In genomic region chr1:66957361-66957760, GRCm38 (mm10) we compare ENCODE assay signal across 25 mouse cellular contexts. TPM values are rescaled to one million over a fixed set of nuclear protein-coding genes. Genes with fewer than 3 reads are reported as not detected.
"Had no signal": no experiment of that assay in that cellular context is flagged by ENCODE, and none has a peak within 500 bp of the region (broad histone marks: within the 10 kb centered on the region; RNA-seq: fewer than 3 reads in every experiment).

No protein-coding gene starts in this region.

- H3K27ac ChIP-seq: lung, embryonic 15.5 days; macrophage; midbrain, embryonic 13.5 days; midbrain, embryonic 15.5 days; neural tube, embryonic 13.5 days; neural tube, embryonic 15.5 days; stomach, embryonic 15.5 days; stomach, postnatal 0 days had no signal

- H3K36me3 ChIP-seq: lung, embryonic 15.5 days; midbrain, embryonic 13.5 days; midbrain, embryonic 15.5 days; neural tube, embryonic 13.5 days; neural tube, embryonic 15.5 days; stomach, embryonic 15.5 days had no signal

- H3K4me3 ChIP-seq: lung, embryonic 15.5 days; megakaryocyte, embryonic 14.5 days; midbrain, embryonic 13.5 days; midbrain, embryonic 15.5 days; neural tube, embryonic 13.5 days; neural tube, embryonic 15.5 days; stomach, embryonic 15.5 days had no signal

- DNase-seq: liver, postnatal 0 days; lung, adult 2 months; lung, postnatal 14 days; lung, postnatal 36 days; retina, postnatal 1 day; right cerebral cortex, adult 18-20 months; right cerebral cortex, postnatal 25 days; right cerebral cortex, postnatal 4 days; thymus, adult 2 months; thymus, postnatal 25 days; thymus, postnatal 4 days had no signal

- H3K4me2 ChIP-seq: lung, embryonic 15.5 days; midbrain, embryonic 11.5 days; midbrain, embryonic 13.5 days; midbrain, embryonic 15.5 days; neural tube, embryonic 13.5 days; neural tube, embryonic 15.5 days; stomach, embryonic 15.5 days had no signal

- H3K9me3 ChIP-seq: lung, embryonic 15.5 days; stomach, embryonic 15.5 days had no signal

- ATAC-seq: liver, postnatal 0 days; lung, postnatal 0 days; midbrain, embryonic 13.5 days; midbrain, embryonic 15.5 days had no signal

- H3K4me1 ChIP-seq: lung, embryonic 15.5 days; megakaryocyte, embryonic 14.5 days; midbrain, embryonic 13.5 days; midbrain, embryonic 15.5 days; neural tube, embryonic 15.5 days; stomach, embryonic 15.5 days had no signal

- H3K27me3 ChIP-seq: lung, embryonic 15.5 days; megakaryocyte, embryonic 14.5 days; midbrain, embryonic 13.5 days; midbrain, embryonic 15.5 days; neural tube, embryonic 13.5 days; neural tube, embryonic 15.5 days; stomach, embryonic 15.5 days had no signal

- H3K9ac ChIP-seq: liver, postnatal 0 days; lung, embryonic 15.5 days; midbrain, embryonic 13.5 days; midbrain, embryonic 15.5 days; neural tube, embryonic 13.5 days; neural tube, embryonic 15.5 days; stomach, embryonic 15.5 days had no signal

RNA-seq across cellular contexts. Expression of gene Myl1, which starts 12.2 kb away (rescaled TPM):
- total RNA-seq: megakaryocyte progenitor cell, adult 5-6 weeks; monocyte, adult 5-6 weeks had no signal
- polyA plus RNA-seq: macrophage; midbrain, embryonic 13.5 days; spleen, adult 2 months had no signal
